Mouse (Mus musculus) ES-E14 (cell line): ENCODE measurements at regions not wholly inside any gene's neighbourhood (a gene's known extent, or its start where the extent isn't known, plus 50 kb on each side); places are given as distances from the start of the nearest gene placed in this dataset.

ENCODE experiments used
- MAFK ChIP-seq: IDR thresholded peaks from 2 replicates; pipeline ENCODE4 v1.6.1; 2014; ENCODE audit warnings: mild to moderate bottlenecking, low read depth, low read length, inconsistent platforms; ENCODE audit not compliant: insufficient read depth
- ZNF384 ChIP-seq: IDR thresholded peaks from 2 replicates; pipeline ENCODE4 v1.6.1; 2012; ENCODE audit warnings: low read depth, low read length, inconsistent platforms

GRCm38 (mm10) chr5:111890800-111891199, 157.1 kb downstream of the Gm26897 start:
- no peak for TF ChIP-seq ZNF384
- no peak for TF ChIP-seq MAFK
